Mouse (Mus musculus): Measurements from ENCODE around the gene Hmga2.
"Not testable (repeated sequence)": the region's sequence is repeated elsewhere in the genome, so short reads cannot be mapped to it uniquely, and the experiment has no call there.

The Hmga2 gene

DNA sequence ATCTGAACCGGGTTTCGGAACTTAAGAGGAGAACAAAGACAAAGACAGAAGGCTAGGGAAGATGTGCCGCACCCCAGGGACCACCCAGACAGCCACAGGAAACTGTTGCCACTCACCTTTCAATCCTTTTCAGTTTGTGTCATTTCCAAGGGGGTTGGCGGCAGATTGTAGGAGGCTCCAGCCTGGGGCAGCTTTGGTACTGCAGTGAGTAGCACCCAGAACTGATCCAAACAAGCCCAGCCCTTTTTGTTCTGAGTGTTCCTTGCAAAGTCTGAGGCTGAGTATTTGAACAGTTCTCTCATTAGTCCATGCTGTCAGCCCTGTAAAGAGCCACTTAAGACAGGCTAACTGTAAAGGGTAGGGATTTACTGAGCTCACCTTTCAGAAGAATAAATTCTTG is 136.9 kb downstream of the Hmga2 start:
- no peak for DNase-seq

DNA sequence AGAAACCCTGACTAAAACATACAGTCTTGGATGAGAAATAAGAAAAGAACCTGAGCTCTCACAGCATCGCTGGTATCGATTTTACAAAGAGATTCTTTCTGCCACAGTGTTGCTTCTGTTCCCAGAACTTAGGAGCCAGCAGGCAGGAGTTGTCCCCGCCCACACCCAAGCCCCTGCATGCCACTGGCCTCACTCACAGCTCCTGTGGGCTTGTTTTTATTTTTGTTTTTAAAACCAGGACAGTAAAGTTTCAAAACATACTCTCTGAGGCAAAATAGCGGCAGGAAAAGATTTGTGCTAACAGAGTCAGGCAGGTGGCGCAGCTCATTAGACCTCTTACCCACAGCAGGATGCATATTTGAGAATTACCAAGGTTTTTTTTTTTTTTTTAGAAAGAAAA is 137.4 kb downstream of the Hmga2 start:
- DNase-seq, result no peak

GRCm38 (mm10) chr10:120338431-120338830 is 137.8 kb downstream of the Hmga2 start:
- DNase-seq, result not testable (repeated sequence)

GRCm38 (mm10) chr10:120327946-120328345 is 148.3 kb downstream of the Hmga2 start:
- no peak for DNase-seq

GRCm38 (mm10) chr10:120323584-120324203 is 152.6 kb downstream of the Hmga2 start:
- DNase-seq, result no peak

- no peak for DNase-seq
These were observed 153.5 kb downstream of the Hmga2 start for GRCm38 (mm10) chr10:120322815-120323214.

GRCm38 (mm10) chr10:120319614-120320013 is 156.7 kb downstream of the Hmga2 start:
- DNase-seq, result no peak
